Mouse (Mus musculus) yolk sac, embryonic 10.5 days (tissue): ENCODE measurements around the gene Pstpip1.

Experiments
- DNase-seq: peaks from one replicate; pipeline ENCODE4 v3.0.0-alpha.2; 2017; ENCODE audit warnings: low spot score

The Pstpip1 gene

GRCm38 (mm10) chr9:56151745-56152481 is 62.2 kb downstream of the Pstpip1 start:
- no peak for DNase-seq

DNA sequence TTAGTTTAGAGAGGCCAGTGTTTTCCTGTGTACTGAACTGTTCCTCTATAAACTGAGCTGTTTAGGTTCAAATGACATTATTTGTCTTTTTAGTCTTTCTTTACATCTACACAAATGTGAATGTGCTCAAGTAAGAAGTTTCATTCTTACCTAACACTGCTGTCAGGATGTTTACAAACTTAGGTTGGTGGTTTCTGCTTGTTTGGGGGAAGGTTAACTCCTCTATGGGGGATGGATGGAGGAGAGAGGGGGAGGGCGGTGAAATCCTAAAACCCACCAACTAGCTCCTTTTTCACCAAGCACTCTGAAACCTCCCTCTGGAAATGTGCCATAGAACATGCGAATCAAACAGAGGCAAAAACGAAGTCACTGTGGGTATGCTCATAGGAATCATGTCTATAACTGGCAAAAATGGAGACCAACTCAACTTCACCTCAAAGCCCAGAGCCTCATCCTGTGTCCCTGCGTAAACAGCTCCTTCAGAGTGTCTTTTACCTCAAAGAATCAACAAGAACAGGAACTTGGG is 62.8 kb downstream of the Pstpip1 start:
- no peak for DNase-seq

- no peak for DNase-seq
These were observed 64.8 kb downstream of the Pstpip1 start for GRCm38 (mm10) chr9:56154572-56154971.

GRCm38 (mm10) chr9:56158077-56158476 is 68.3 kb downstream of the Pstpip1 start:
- DNase-seq, result no peak

DNA sequence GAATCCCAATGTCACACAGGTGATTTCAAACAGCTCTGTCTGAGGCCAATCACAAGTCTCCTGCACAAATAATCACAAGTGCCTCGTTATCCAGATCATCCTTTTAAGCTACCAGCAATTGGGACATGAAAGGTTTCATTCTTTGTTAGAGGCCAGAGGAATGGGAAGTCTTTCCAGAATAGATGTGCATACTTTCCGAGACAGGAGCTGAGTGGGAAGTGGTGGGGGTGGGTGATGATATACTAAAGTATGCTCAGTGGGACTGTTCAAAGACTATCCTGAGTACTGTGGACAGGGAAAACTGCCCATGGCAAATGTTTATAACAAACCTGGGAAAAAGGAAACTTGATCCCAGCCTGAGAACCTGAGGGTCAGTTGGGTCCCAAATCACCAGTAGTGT is 69.7 kb downstream of the Pstpip1 start:
- no peak for DNase-seq

DNA sequence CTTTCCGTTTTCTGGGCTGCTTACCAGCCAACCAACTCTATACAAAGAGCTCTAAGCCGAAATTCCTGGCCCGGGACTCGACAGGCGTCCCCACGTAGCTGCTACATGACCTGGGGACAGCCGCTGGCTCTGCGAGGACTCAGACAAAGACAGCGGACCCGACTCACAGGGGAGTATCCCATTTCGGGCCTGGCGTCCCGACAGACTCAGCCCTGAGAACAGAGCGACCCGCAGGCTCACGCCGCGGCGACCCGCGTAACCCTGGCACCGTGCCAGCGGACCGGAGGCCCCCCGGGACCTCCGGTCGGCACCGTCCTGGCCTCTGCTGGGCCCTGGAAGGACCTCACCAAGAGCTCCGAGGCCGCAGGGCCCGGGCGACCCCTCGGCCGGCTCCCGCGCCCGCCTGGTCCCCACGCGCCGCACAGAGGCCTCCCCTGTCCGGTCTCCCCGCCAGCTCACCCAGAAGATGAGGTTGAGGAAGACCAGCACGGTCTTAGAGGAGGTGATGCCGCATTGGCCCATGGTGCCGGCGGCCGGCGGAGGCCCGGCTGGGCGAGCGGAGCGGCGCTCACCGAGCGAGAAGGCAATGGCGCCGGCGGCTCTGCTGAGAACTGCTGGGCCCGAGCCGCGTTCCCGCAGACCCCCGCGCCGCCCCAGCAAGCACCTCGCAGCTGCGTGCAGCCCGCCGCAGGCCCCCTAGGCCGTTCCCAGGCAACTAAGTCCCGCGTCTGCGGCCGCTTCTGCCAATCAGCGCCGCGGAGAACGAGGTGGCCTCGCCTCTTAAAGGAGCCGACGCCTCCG is 70.8 kb downstream of the Pstpip1 start:
- peak; percentile 90 for DNase-seq

GRCm38 (mm10) chr9:56165377-56165776 is 75.6 kb downstream of the Pstpip1 start, which contains the start of gene Tspan3:
Gene Tspan3, minus strand, starts transcription at chr9:56165477.
- no peak for DNase-seq

DNA sequence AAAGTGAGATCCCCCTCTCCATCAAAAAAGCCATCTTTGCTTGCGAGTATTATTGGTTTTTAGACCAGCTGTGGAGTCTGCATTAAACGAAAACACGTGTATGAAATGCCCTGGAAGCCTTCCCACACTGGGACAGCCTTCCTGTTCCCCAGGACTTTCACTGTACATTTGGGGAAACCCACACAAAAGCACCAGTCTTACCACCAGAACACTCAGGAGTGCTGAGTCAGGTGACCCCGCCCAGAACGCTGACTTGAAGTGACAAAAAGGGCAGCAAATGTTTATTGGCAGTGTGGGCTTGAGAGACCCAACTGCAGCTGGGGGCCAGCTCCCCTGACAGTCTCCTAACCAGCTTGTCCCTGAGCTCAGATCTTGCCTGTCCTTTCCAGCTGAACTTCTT is 76.4 kb downstream of the Pstpip1 start:
- DNase-seq, result no peak

DNA sequence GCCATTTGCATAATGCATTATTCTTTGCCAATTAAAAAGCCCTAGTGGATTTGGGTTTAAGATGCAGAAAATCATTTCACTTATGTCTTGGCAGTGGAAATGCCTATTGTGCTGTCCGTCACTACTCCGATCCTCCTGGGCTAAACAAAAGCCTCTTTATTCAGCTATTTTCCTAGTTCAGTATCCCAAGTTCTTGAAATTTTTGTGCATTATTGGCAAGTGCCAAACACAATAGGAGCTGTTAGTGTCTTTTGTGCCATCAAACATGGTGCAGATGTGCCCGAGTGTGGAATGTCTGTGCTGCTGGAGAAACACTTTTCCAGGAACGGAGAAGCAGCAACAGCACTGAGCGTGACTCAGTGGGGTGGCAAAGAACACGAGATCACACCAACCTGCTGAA is 77.9 kb downstream of the Pstpip1 start:
- no peak for DNase-seq

DNA sequence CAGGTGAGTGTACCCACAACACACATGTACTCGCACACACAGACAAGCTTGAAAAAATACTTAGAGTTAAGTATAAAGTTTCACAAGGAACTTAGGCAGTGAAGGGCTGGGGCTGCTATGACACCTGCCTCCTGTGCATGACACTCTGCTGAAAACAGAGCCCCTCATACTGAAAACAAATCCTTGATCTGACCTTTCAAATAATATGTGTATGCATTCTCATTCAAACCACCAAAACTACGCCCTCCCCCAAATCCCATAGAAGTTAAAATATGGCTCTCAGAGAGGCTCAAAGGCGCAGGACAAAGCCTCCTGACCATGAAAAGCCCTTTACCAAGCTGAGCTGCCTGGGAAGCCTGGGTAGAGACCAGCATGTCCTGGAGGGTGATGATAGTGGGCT is 85.6 kb downstream of the Pstpip1 start:
- DNase-seq, result no peak

DNA sequence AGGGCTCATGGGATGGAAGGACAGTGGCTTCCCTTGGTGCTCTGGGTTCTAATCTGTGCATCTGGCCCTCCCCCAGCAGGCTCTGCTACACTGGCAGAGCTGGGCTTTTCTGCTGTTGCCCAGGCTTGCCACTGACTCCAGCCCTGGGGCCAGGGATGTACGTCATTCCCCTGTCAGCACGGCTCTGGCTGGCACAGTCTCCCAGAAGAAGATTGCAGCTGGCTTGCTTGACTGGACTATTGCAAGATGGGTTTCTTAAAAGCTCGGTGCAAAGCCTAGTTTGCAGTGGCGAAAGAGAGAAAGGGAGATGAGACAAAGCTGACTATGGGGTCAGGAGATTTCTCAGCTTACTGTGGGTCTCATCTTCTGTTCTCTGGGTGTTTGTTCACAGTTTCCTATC is 87.6 kb downstream of the Pstpip1 start:
- DNase-seq, result no peak
